Mouse (Mus musculus) lung, postnatal 14 days (tissue): ENCODE data around the gene Il27.

Source experiments
- DNase-seq: peaks from one replicate; pipeline ENCODE4 v3.0.0; 2021

Il27 gene

DNA sequence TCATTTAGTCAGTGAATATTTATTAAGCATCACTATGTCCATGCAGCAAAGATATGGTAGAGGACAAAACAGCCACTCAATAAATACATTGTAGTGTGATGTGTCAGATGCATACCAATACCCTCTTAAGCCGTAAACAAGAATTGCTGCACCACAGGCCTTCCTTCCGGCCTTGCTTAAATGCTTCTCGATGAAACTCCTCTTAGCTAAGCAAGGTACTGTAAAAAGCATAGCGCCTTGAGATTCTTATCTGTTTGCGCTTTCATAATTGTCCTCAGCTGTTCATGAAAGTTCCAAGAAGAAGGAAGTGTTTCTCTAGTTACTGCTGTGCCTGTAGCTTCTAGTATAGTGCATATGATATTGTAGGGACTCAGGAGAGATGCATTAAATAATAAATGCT, 11.9 kb upstream of the Il27 start:
- no peak for DNase-seq

DNA sequence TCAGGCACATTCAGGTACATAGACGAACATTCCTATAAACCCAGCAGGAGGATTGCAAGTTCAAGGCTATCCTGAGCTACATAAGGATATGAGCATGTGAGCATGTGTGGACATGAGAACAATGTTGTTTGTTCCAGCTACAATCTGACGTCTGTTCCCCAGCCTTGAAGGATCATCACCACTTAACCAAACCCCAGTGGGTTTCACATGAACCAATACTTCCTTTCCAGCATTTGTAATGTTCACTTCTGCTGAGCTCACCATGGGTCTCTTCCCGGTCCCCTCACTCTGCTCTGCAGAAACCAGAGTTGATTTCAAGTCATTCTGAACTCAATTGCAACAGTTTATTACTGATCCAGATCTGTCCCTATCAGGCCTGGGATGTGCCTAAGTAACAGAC, 7.9 kb upstream of the Il27 start:
- no peak for DNase-seq

DNA sequence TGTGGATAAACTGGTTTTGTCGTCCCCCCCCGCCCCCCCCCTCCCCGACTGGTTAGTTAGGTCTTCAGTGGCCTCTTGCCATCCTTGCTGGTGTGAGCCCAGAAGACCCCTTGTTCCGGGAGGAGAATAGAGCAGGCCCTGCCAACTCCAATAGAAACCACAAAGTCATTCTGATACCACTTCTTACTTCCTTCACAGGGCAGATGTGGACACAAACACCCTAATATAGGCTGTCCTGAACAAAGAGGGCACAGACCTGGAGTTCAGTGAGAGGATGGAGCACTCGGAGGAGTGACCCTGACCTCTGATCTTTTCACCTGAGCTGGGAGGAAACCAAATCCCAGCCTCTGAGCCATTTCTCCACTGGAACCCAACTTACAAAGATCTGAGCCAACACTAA, 7.2 kb upstream of the Il27 start:
- DNase-seq, result no peak

DNA sequence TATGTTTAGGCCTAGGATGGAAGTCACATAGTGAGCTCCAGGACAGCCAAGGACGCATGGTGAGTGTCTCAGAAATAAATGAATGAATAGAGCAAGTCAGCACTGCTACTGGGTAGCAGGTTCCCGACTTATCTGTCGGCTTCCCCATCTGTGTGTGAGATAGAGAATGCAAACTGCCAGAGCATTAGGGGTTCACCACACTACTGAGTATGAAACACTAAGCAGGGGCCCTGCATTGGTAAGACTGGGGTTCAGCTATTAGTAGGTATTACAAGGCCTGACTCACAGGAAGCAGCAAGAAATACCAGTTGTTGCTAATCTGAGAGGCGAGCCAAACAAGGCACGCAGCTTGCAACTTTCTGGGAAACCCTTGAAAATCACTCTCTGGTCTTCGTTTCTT, 4.2 kb upstream of the Il27 start:
- no peak for DNase-seq

DNA sequence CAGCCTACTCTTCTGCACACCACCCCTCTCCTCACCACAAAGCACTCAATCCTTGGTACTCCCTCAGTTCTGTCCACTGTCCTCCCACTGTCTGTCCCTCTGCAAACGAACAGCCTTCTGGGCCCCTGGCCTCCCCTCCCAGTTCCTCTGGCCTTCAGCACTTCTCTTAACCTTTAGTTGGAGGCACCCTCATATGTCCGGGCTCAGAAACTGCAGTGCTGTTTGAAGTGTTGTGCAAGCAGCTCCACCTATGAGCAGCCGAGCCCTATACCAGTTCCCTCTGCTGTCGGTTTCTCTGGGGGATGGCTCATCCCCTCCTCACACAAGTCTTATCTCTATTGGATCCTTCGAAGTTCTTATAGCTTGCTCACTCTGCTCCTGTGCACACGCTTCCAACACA, 1.7 kb upstream of the Il27 start:
- DNase-seq, result no peak

DNA sequence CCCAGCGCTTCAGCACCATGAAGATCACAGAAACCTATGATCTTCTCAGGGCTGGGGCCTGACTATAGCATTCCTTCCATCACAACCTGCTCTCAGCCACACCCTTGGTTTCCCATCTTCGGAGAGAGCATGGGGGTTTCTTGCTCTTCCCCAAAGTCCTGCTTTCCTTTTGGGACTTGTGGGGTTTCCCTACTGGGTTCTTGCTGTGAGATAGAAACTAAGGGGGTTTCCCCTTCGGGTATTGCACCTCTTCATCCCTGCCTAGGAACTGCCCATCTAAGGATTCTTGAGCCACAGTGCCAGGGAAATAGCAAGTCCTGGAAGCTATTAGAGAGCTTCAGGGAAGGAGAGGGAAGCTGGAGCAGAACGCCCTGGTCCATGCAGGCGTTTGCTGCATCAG, 1.1 kb upstream of the Il27 start:
- no peak for DNase-seq

DNA sequence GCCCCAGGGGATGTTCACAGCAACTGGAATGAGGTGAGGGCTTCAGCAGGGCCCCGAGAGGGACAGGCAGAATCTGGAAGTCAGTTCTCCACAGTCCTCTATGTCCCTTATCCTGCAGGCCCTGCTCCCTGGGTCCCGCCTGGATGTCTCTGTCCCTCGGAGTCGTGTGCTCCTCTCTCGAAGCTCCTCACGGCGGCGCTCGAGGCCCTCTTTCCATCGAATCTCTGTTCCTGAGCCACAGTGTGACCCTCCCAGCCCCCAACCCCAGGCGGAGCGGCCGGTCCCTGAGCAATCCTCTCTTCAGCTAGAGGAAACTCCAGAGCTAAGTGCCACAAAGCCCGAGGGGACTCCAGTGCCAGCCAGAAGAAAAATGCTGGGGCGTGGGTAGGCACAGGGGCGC, 7.0 kb downstream of the Il27 start:
- DNase-seq, result peak; percentile 79

DNA sequence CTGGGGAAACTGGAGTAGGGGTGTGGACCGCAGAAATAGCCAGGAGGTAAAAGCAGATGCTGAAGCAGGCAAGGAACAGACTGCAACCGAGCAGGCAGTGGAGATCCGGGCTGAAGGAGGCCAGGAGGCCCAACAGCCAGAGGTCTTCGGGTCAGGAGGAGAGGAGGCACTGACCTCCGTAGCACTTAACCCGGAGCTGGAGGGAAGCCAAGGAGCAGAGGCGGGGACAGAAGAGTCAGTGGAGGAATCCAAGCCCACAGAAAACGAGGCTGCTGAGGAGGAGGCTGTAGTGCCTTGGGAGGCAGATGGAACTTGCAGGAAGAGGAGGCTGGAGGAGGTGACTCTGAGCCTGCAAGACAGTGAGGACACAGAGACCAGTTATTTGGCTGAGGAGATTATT, 7.9 kb downstream of the Il27 start:
- peak; percentile 76 for DNase-seq

DNA sequence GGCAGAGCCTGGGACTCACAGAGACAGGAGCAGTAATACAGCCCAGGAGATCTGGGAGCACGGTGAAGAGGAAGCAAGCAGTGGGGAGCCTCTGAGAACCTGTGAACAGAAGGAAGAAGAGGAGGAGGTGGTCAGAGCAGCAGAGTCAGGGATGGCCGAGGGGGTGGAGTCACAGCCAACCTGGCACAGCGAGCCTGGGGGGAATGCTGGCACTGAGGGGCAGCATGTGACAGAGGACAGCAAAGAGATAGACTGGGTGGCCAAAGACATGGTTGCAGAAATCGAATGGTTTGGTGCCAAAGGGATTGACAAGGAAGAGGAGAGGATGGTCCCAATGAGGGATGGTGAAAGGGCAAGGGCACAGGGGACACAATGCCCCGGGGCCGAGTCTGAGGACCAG, 9.0 kb downstream of the Il27 start, which contains the start of gene Cln3:
Cln3 (minus strand) TSS at position 101 of the 400 bp plus-strand sequence.
- no peak for DNase-seq

DNA sequence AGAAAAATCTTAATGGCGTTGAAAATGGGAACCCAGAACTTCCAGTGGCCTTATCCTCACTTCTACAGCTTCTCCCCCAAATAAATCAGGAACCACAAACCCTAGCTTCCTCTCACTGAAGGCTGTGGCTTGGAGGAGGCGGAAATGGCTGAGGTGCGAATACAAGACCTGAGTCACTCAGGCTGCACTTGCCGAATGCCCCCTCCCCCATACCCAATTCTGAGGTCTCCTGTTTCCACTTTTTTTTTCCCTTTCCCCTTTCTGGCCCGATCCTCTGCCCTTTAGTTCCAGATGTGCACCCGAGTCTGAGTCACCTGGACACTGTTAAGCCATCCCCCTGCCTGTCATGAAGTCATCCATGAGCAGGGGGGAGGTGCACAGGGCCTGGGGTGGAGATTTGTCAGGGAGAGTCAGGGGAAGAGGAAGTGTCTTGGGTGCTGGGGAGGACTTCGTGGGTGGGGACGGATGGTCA, 10.2 kb downstream of the Il27 start, which contains the start of gene Apobr:
Apobr (plus strand) TSS at position 437 of the 472 bp plus-strand sequence.
- DNase-seq, result no peak

DNA sequence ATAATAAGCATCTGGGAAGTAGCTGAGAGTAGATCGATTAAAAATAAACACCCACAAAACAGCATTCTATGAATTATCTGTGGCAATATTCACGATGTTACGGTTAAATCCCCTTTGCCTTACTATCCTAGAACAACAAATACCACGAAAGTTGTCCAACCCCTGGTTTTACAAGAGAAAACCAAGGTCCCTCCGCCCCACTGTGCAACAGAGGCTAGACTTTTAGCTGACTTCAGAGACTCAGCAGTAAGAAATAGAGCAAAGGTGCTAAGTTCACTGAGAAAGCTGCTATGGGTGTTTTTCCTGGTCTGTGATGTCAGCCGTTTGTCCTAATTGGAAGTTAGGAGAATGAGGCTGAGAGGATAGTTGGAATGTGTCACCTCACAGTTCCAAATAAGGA, 11.0 kb downstream of the Il27 start:
- no peak for DNase-seq

DNA sequence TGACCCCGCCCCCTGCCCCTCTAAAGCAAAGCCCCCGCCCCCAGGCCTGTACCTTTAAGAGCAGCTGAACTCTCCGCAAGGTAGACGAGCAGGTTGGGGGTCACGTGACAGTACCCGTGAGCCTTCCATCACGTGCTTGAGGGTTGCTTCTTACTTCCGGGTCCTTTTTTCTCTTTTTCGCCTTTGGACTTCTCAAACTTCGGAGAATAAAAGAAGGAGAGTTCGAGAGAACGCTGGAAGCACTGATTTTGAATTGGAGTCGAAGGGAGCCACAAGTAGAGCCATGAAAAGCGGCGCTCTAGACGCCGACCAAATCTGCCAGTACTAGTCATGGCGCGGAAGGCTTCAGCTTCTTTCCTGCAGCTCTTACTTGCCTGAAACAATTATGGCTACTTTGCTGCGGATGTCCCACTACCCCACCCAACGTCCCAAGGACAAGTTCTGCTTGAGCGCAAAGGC, 11.5 kb downstream of the Il27 start:
- peak; percentile 85 for DNase-seq

DNA sequence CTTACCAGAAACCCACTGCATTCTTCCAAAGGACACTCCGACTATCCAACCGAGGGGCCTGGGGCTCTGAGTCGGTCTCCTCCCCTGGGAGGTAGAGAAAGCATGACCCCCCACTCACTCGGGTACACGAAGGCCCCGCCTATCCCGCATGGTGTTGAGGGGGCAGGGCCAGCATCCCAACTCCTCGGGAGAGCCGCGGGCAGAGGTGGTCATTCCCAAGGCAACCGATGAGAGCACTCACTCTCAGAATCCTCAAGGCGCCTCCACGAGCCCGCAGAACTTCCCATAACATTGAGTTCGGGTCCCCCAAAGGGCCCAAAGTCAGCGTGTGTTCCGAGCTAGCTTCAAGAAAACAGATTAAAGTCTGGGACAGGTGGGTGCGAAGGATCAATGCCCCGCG, 12.0 kb downstream of the Il27 start:
- peak; percentile 31 for DNase-seq

DNA sequence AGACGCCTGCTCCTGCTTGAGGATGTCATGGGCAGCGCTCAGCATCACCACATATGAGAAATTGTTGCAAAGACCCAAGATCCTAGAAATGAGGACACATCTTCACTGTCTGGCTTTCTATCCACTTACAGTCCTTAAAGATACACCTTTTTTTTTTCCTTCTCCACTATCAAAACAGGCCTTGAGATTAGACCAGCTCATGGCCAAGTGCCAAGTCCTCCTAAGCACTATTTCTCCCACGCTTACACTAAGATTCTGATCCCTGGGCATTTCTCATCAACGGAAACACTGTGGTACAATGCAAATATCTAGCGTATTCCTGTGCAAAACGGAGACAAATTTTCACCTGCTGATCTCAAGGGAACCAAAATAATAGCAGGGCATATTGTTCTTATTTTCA, 13.1 kb downstream of the Il27 start:
- no peak for DNase-seq

DNA sequence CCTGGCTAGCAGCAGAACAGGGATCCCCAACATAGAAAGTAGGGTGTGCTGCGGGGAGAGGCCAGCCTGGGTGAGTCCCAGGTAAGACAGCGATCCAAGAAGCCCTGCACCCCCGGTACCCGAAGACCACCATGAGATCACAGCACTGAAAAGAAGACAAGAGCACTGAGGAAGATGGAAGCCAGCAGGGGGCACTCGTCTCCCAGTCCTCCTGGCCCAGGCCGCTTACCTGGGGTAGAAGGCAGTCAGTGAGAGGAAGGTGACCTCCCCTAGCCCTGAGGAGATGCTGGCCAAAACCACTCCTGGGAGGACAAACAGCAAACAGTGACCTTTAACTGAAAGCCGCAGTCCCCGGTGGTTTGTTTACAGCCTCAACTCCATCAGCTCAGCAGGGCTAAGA, 15.6 kb downstream of the Il27 start:
- DNase-seq, result peak; percentile 71

DNA sequence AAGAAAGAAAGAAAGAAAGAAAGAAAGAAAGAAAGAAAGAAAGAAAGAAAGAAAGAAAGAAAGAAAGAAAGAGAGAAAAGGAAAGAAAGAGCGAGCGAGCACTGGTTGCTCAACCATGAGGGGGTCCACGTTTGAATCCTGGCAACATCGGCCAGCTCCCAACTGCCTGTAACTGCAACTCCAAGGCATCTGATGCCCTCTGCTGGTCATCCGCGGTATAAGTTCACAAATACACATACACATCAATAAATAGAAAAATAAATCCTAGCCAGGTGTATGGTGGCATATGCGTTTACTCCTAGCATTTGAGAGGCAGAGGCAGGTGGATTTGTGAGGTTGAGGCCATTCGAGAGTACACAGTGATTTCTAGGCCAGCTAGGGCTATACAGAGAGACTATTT, 17.8 kb downstream of the Il27 start:
- peak; percentile 71 for DNase-seq

DNA sequence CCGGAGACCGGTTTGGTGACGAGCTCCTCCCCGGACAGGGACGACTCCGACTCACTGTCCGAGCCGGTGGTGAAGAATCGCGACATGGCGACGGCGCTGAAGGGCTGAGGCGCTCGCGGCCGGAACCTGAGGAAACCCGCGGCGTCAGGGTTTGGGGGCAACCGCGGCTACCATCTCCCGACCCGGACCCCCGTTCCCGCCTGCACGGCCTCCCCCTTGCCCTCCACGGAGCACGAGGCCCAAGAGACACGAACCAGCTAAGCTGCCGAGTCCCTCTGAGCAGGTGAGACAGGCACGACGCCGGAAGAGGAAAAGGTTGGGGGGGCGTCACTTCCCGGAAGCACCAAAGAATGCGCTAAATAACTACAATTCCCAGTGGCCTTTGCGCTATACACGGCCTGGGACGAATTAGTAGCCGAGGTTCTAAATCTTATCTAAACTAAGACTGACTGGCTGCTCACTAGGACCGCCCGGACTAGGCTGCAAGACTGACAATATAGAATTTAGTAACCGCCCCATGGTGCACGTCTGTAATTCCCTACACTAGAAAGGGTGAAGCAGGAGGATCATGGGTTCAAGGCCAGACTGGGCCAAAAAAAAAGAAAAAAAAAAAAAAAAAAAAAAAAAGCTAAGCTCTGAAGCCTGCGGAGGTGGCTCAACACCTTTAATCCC, 28.5 kb downstream of the Il27 start, which contains the start of gene Eif3c:
Eif3c (minus strand) TSS at position 318 of the 672 bp plus-strand sequence.
- DNase-seq, result peak; percentile 84

DNA sequence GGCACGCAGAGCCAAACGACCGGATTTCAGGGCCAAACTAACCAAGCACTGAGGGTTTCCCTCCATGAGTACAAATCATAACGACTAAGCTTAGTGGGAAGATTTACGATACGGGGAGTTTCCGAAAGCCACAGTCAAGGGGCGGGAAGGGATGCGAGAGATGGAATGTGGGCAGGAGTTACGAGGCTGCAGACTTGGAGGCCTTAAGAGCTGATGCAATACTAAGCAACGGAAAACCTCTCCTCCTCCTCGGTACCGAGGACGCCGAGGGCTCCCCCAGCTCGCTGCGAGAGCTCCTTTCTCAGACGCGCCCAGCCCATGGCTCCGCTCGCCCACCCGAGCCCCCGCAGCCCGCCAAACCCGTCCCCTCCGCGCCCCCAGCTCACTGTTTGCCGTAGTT, 29.0 kb downstream of the Il27 start:
- DNase-seq, result no peak

DNA sequence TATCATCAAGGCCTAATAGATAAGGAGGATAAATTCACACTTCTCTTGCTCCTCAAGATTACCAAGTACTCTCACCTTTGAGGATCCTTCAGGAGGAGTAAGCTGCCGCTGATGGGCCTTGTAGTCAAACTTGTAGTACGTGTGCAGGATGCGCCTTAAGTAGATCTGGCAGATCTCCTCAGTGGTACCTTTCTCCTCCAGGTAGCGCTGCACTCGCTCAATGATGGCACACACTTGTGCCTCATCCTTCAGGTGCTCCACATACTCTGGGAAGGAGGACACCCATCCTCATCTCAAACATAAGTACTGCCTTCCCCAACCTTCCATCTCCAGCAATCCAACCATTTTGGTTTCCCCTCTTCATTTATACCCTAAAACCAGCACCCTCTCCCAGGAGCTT, 38.1 kb downstream of the Il27 start:
- no peak for DNase-seq

DNA sequence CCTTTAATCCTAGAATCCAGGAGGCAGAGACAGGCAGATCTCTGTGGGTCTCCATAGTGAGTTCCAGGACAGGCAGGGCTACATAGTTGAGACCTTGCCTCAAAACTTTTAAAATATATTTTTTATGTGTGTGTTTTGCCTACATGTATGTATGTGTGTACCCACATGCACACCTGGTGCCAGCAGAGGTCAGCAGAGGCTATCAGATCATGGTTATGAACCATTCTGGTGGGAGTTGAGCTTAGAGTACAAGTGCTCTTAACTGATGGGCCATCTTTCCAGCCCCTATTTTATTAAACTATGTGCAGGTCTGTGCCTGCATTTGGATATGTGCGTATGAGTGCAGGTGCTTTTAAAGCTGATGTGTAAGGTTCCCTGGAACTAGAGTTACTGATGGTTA, 39.9 kb downstream of the Il27 start:
- no peak for DNase-seq

DNA sequence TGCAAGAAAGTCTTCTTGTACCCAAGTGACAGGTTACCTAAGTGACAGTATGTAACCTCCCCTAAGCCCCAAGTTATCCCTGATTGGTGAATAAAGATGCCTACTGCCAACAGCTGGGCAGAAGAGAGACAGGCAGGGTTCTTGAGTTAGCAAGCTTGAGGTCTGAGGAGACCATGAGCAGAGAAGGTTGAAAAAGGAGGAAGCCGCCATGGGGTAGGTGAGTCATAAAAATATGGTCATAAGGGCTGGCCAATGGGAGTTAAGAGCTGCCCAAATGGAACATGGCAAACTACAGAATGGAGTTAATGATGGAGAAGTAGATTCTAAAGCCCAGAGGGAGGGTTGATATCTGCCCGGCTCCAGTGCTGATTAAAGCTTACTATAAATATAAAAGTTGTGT, 49.1 kb downstream of the Il27 start:
- no peak for DNase-seq

DNA sequence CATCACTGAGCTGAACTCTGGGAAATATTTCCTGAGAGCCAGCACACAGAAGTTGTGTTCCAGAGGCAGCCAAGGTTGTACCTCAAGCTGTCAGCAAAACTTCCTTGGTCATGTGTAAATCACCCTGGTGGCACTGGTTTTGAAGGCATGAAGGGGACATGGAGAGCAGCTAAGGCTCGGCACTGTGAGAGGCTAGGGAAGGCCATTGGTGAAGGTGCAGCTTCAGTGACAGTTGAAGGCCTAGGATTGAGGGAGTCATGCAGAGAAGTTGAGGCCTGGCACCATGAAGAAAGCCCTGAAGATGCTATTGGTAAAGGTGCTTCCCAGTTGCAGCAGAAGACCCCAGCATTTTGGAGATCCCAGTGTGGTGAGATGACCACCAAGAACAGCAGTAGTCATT, 53.1 kb downstream of the Il27 start:
- DNase-seq, result no peak
